Mouse (Mus musculus): ENCODE results near the gene Adgrb3. TPM values are rescaled to one million over a fixed set of nuclear protein-coding genes. Genes with fewer than 3 reads are reported as not detected.

Gene Adgrb3
- polyA plus RNA-seq, 1 experiment from 2014 or later = 2.1 TPM

DNA sequence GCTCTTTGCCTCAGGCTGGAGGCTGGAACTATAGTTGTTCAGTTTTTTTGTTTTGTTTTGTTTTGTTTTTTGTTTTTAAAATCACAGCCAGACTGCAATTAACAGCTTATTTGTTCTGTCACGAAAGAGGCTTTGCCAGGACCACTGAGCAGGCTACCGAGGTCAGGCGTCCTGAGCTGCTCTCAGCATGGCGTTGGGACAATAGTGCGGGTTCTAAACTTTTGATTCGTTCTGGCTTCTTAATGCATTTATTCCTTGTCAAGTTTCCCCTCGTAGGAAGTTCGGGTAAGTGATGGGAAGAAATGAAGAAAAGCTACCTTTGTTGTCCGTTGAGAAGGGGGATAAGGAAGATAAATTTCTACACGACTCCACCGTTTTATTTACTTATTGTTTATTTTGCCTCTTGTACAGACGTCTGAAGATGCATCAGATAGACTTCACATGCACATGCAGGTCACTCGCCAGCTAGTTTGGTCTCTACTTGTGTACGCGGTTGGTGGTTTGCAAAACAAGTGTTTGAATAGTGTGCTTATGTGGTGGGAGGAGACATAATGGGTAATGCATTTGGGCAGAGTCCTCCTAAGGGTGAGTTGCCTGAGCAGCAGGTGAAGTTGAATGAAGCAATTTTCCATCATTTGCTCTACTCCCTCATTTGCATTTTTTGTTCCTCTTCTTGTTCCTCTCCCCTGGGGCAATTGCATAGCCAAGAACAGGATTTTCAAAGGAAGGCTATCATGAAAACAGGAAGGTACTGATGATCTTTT is 1.4 kb upstream of the Adgrb3 start:
- Histone ChIP-seq H3K9me3 (ENCODE audit: control insufficient read depth) (no peaks in the 10 kb centered on the region), H3K4me1 (replicated peaks; ENCODE audit: control insufficient read depth, insufficient read depth, low read length) (no peaks in the 10 kb centered on the region), H3K27me3 (replicated peaks; ENCODE audit: control insufficient read depth, insufficient read depth, low read length) (peaks cover 21% of the 10 kb centered on the region), H3K9ac (ENCODE audit: low read depth, low read length) (no peak overlapping the region), H3K4me2 (replicated peaks; ENCODE audit: low read depth) (peak overlapping the region; percentile 74), H3K27ac (ENCODE audit: low read depth, low read length) (no peak overlapping the region), H3K4me3 (ENCODE audit: low read depth, low read length) (peak overlapping the region; percentile 42), H3K36me3 (ENCODE audit: control insufficient read depth, insufficient read depth) (no peaks in the 10 kb centered on the region)
- WGBS = 10% methylated on average over 15 of the region's 15 CpGs
- no peak for ATAC-seq
- TF ChIP-seq CTCF (IDR thresholded peaks at IDR 0.05; ENCODE audit: low read depth) = no peak

DNA sequence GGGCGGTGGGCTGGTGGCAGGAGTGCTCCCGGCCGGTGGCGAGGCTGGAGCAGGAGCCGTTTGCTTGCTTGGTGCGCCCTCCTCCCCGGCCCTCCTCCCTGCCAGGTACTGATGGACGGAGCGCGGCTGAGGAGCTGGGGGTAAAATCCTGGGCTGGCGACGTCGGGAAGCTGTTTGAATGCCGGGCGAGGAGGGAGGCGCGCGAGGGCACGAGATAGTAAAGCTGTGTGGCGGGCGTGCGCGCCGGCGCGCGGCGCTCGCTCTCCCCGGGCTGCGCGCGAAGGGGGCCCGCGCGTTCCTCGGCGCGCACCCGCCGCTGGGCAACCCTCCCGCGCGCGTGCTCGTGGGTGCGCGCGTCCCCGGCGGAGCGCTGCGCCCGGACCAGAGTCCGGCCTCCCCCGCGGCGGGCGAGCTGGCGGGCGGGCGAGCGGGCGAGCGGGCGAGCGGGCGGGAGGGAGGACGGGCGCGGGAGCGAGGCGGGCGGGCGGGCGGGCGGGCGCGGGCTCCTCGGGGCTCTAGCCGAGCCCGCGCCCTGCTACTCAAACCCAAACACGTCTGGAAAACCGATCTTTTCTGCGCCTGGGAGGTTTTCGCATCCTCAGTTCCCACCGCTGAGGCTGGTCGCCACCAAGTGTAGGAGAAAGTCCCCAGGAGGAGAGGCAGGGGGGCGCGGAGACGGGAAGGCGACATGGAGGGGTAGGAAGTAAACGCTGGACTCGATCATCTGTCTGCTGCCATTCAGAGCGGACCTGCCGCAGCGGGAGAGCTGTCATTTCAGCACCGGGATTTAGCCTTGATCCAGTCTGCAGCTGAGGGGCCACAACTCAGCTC is 629 bp upstream of the Adgrb3 start:
- 0% methylated on average over 48 of the region's 99 CpGs for WGBS
- TF ChIP-seq CTCF (IDR thresholded peaks at IDR 0.05; ENCODE audit: low read depth) = no peak
- no peak overlapping the region for H3K9ac ChIP-seq (ENCODE audit: low read depth, low read length)
- peak overlapping the region; percentile 74 for H3K4me2 ChIP-seq (replicated peaks; ENCODE audit: low read depth)
- H3K4me1 ChIP-seq (replicated peaks; ENCODE audit: control insufficient read depth, insufficient read depth, low read length) = no peaks in the 10 kb centered on the region
- peaks cover 21% of the 10 kb centered on the region for H3K27me3 ChIP-seq (replicated peaks; ENCODE audit: control insufficient read depth, insufficient read depth, low read length)
- H3K27ac ChIP-seq (ENCODE audit: low read depth, low read length) = no peak overlapping the region
- H3K36me3 ChIP-seq (ENCODE audit: control insufficient read depth, insufficient read depth) = no peaks in the 10 kb centered on the region
- peak; percentile 53; the same call in 1 of the 2 replicates for ATAC-seq
- peak overlapping the region; percentile 42 for H3K4me3 ChIP-seq (ENCODE audit: low read depth, low read length)
- no peaks in the 10 kb centered on the region for H3K9me3 ChIP-seq (ENCODE audit: control insufficient read depth)

- Histone ChIP-seq H3K4me3 (ENCODE audit: low read depth, low read length) (no peak overlapping the region), H3K4me1 (replicated peaks; ENCODE audit: control insufficient read depth, insufficient read depth, low read length) (no peaks in the 10 kb centered on the region), H3K27me3 (replicated peaks; ENCODE audit: control insufficient read depth, insufficient read depth, low read length) (peaks cover 21% of the 10 kb centered on the region), H3K4me2 (replicated peaks; ENCODE audit: low read depth) (no peak overlapping the region), H3K9ac (ENCODE audit: low read depth, low read length) (no peak overlapping the region), H3K36me3 (ENCODE audit: control insufficient read depth, insufficient read depth) (no peaks in the 10 kb centered on the region), H3K9me3 (ENCODE audit: control insufficient read depth) (no peaks in the 10 kb centered on the region), H3K27ac (ENCODE audit: low read depth, low read length) (no peak overlapping the region)
- 70% methylated on average over 9 of the region's 9 CpGs for WGBS
- no peak for ATAC-seq
- no peak for TF ChIP-seq CTCF (IDR thresholded peaks at IDR 0.05; ENCODE audit: low read depth)
Measured at GRCm38 (mm10) chr1:25828071-25828755, 1.3 kb downstream of the Adgrb3 start.

DNA sequence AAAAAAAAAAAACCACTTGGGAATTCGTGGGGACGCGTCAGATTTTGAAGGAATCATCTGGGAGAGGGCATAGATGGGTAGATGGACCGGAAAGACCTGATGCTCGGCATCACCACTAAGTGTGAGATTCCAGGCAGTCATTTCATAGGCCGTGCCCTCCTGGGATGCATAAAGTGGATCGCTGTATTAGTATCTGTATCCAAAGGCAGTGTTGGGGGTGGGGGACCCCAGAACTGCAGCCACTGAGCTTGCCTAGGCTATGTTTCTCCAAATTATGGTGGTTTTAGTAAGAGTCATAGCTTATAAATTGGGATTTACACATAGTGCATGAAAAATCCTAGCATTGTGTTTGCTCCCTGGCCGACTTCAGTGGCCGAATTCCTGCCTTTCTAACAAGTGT is 2.1 kb downstream of the Adgrb3 start:
- H3K36me3 ChIP-seq (ENCODE audit: control insufficient read depth, insufficient read depth) = no peaks in the 10 kb centered on the region
- no peak overlapping the region for H3K4me2 ChIP-seq (replicated peaks; ENCODE audit: low read depth)
- no peaks in the 10 kb centered on the region for H3K4me1 ChIP-seq (replicated peaks; ENCODE audit: control insufficient read depth, insufficient read depth, low read length)
- ATAC-seq = no peak
- H3K27me3 ChIP-seq (replicated peaks; ENCODE audit: control insufficient read depth, insufficient read depth, low read length) = peaks cover 21% of the 10 kb centered on the region
- WGBS = 68% methylated on average over 9 of the region's 9 CpGs
- H3K4me3 ChIP-seq (ENCODE audit: low read depth, low read length) = no peak overlapping the region
- no peaks in the 10 kb centered on the region for H3K9me3 ChIP-seq (ENCODE audit: control insufficient read depth)
- H3K27ac ChIP-seq (ENCODE audit: low read depth, low read length) = no peak overlapping the region
- no peak for TF ChIP-seq CTCF (IDR thresholded peaks at IDR 0.05; ENCODE audit: low read depth)
- no peak overlapping the region for H3K9ac ChIP-seq (ENCODE audit: low read depth, low read length)

- no peak overlapping the region for H3K4me3 ChIP-seq (ENCODE audit: low read depth, low read length)
- WGBS = 15% methylated on average over 7 of the region's 7 CpGs
- H3K9ac ChIP-seq (ENCODE audit: low read depth, low read length) = no peak overlapping the region
- TF ChIP-seq CTCF (IDR thresholded peaks at IDR 0.05; ENCODE audit: low read depth) = peak; percentile 48
- H3K27me3 ChIP-seq (replicated peaks; ENCODE audit: control insufficient read depth, insufficient read depth, low read length) = peaks cover 21% of the 10 kb centered on the region
- H3K4me1 ChIP-seq (replicated peaks; ENCODE audit: control insufficient read depth, insufficient read depth, low read length) = no peaks in the 10 kb centered on the region
- no peaks in the 10 kb centered on the region for H3K36me3 ChIP-seq (ENCODE audit: control insufficient read depth, insufficient read depth)
- no peak overlapping the region for H3K27ac ChIP-seq (ENCODE audit: low read depth, low read length)
- no peak overlapping the region for H3K4me2 ChIP-seq (replicated peaks; ENCODE audit: low read depth)
- ATAC-seq = no peak
- H3K9me3 ChIP-seq (ENCODE audit: control insufficient read depth) = no peaks in the 10 kb centered on the region
Measured at GRCm38 (mm10) chr1:25826771-25827170, 2.7 kb downstream of the Adgrb3 start.

- Histone ChIP-seq H3K9me3 (ENCODE audit: control insufficient read depth) (no peaks in the 10 kb centered on the region), H3K4me3 (ENCODE audit: low read depth, low read length) (no peak overlapping the region), H3K27ac (ENCODE audit: low read depth, low read length) (no peak overlapping the region), H3K4me1 (replicated peaks; ENCODE audit: control insufficient read depth, insufficient read depth, low read length) (no peaks in the 10 kb centered on the region), H3K27me3 (replicated peaks; ENCODE audit: control insufficient read depth, insufficient read depth, low read length) (peaks cover 4% of the 10 kb centered on the region; the same call in 1 of the 2 replicates), H3K4me2 (replicated peaks; ENCODE audit: low read depth) (no peak overlapping the region), H3K36me3 (ENCODE audit: control insufficient read depth, insufficient read depth) (no peaks in the 10 kb centered on the region), H3K9ac (ENCODE audit: low read depth, low read length) (no peak overlapping the region)
- 51% methylated on average over 4 of the region's 4 CpGs for WGBS
- TF ChIP-seq CTCF (IDR thresholded peaks at IDR 0.05; ENCODE audit: low read depth) = no peak
- no peak for ATAC-seq
Measured at GRCm38 (mm10) chr1:25824626-25825025, 4.9 kb downstream of the Adgrb3 start.

Data from intestine, postnatal 0 days (tissue).